Comparison of ENCODE assay signal across 13 mouse cellular contexts in genomic region chr9:50900026-50900920, GRCm38 (mm10). TPM values are rescaled to one million over a fixed set of nuclear protein-coding genes. Genes with fewer than 3 reads are reported as not detected.
DNase-seq lines count a peak whose midpoint lies in the region; ATAC-seq and TF ChIP-seq lines count a peak whose summit lies in the region.
"Had no signal": no experiment of that assay in that cellular context is flagged by ENCODE, and none has a peak within 500 bp of the region (broad histone marks: within the 10 kb centered on the region; RNA-seq: fewer than 3 reads in every experiment).

No protein-coding gene starts in this region.

- H3K27ac ChIP-seq in kidney, postnatal 0 days, result 0 out of 2 replicates have a peak overlapping the region, but pooled peaks have one; percentile 10
- peak overlapping the region; percentile 96 for H3K27ac ChIP-seq in embryonic fibroblast, embryonic 13.5 days (ENCODE audit: insufficient read depth, low read length)
- H3K27ac ChIP-seq in limb, embryonic 13.5 days, result peak overlapping the region; percentile 74
- H3K27ac ChIP-seq: liver, embryonic 15.5 days; midbrain, embryonic 13.5 days had no signal

- no peak for ATAC-seq in kidney, postnatal 0 days (replicated peaks; ENCODE audit: low FRiP score, low read depth)
- ATAC-seq in limb, embryonic 13.5 days (ENCODE audit: low FRiP score, low read depth), result peak; percentile 81
- ATAC-seq: midbrain, embryonic 13.5 days had no signal

- 0 out of 2 replicates have a peak, but pooled peaks cover 18% of the 10 kb centered on the region for H3K36me3 ChIP-seq in kidney, postnatal 0 days (ENCODE audit: insufficient read depth, low read length)
- H3K36me3 ChIP-seq in limb, embryonic 13.5 days, result peaks cover 39% of the 10 kb centered on the region

- DNase-seq in kidney, postnatal 0 days (ENCODE audit: low spot score), result peak; percentile 51
- DNase-seq in kidney, postnatal 10 days, result no peak
- peak; percentile 37 for DNase-seq in MN1 (ENCODE audit: low spot score)
- no peak for DNase-seq in urinary bladder, adult 18-20 months (ENCODE audit: low spot score in 2 of 2)
- DNase-seq in embryo, embryonic 10.5 days (ENCODE audit: low spot score), result no peak
- DNase-seq in gastrocnemius, postnatal 10 days, result no peak
- DNase-seq: adrenal gland, postnatal 36 days; cerebellum, postnatal 25 days; kidney, adult 8-10 months had no signal

- H3K9ac ChIP-seq in kidney, postnatal 0 days (ENCODE audit: low read depth, low read length), result no peak overlapping the region
- H3K9ac ChIP-seq in limb, embryonic 13.5 days, result no peak overlapping the region
- H3K9ac ChIP-seq: liver, embryonic 15.5 days; midbrain, embryonic 13.5 days had no signal

- H3K27me3 ChIP-seq in kidney, postnatal 0 days (ENCODE audit: insufficient read depth, low read length), result no peaks in the 10 kb centered on the region
- no peaks in the 10 kb centered on the region for H3K27me3 ChIP-seq in limb, embryonic 13.5 days
- H3K27me3 ChIP-seq: liver, embryonic 15.5 days; midbrain, embryonic 13.5 days had no signal

- no peaks in the 10 kb centered on the region for H3K9me3 ChIP-seq in kidney, postnatal 0 days (replicated peaks; ENCODE audit: low read length)
- no peaks in the 10 kb centered on the region for H3K9me3 ChIP-seq in limb, embryonic 13.5 days
- H3K9me3 ChIP-seq: liver, embryonic 15.5 days; midbrain, embryonic 13.5 days had no signal

- H3K4me2 ChIP-seq in kidney, postnatal 0 days (ENCODE audit: low read length), result no peak overlapping the region
- peak overlapping the region; percentile 5; the same call in 1 of the 2 replicates for H3K4me2 ChIP-seq in limb, embryonic 13.5 days (replicated peaks)
- H3K4me2 ChIP-seq: liver, embryonic 15.5 days; midbrain, embryonic 13.5 days had no signal

- H3K4me3 ChIP-seq in kidney, postnatal 0 days (replicated peaks; ENCODE audit: low read depth, low read length), result no peak overlapping the region
- no peak overlapping the region for H3K4me3 ChIP-seq in embryonic fibroblast, embryonic 13.5 days (ENCODE audit: insufficient read depth, low read length)
- no peak overlapping the region for H3K4me3 ChIP-seq in limb, embryonic 13.5 days
- H3K4me3 ChIP-seq: liver, embryonic 15.5 days; midbrain, embryonic 13.5 days had no signal

- WGBS in kidney, postnatal 0 days, result 61% methylated on average over 7 of the region's 7 CpGs
- 49% methylated on average over 7 of the region's 7 CpGs for WGBS in limb, embryonic 13.5 days

- 0 out of 2 replicates have a peak, but pooled peaks cover 6% of the 10 kb centered on the region for H3K4me1 ChIP-seq in kidney, postnatal 0 days (replicated peaks; ENCODE audit: insufficient read depth, low read length)
- H3K4me1 ChIP-seq in embryonic fibroblast, embryonic 13.5 days (ENCODE audit: control insufficient read depth, insufficient read depth, low read length), result peaks cover 14% of the 10 kb centered on the region
- H3K4me1 ChIP-seq in limb, embryonic 13.5 days, result peaks cover 23% of the 10 kb centered on the region
- H3K4me1 ChIP-seq: midbrain, embryonic 13.5 days had no signal

- TF ChIP-seq POLR2A in embryonic fibroblast, embryonic 13.5 days (IDR thresholded peaks at IDR 0.05; ENCODE audit: low read depth, low read length), result no peak

- no peak for TF ChIP-seq CTCF in kidney, postnatal 0 days (IDR thresholded peaks at IDR 0.05; ENCODE audit: low read depth)
- TF ChIP-seq CTCF in embryonic fibroblast, embryonic 13.5 days (IDR thresholded peaks at IDR 0.05; ENCODE audit: borderline replicate concordance, insufficient read depth, low read length), result no peak

RNA-seq across cellular contexts. Expression of gene Ppp2r1b, which starts 55.2 kb away (rescaled TPM):
- 36.6 and 43.6 TPM in 2 replicates for polyA plus RNA-seq in kidney, postnatal 0 days (2015; fragmentation: Nextera tagmentation; extraction: Ambion mirVana)
- polyA plus RNA-seq in embryonic fibroblast, embryonic 13.5 days (2011; ENCODE audit: insufficient read length, low read depth, missing spikeins), result 32.0 and 33.9 TPM in 2 replicates
- 74.3 and 77.3 TPM in 2 replicates for polyA plus RNA-seq in limb, embryonic 13.5 days (2015; fragmentation: Nextera tagmentation; extraction: Ambion mirVana)
- total RNA-seq in gastrocnemius, postnatal 10 days (2021), result 10 to 100 TPM in 1 of 2 experiments, 1 to 10 TPM in 1; 7.0 to 10.3 TPM

Comparison
In these comparisons a context has a peak if more than half of its experiments do, and no peak if none do; other contexts are left out.
1. DNase-seq: peak in kidney, postnatal 0 days (single experiment) and MN1 (single experiment); none in kidney, postnatal 10 days (single experiment), urinary bladder, adult 18-20 months (0 of 2), embryo, embryonic 10.5 days (single experiment) and gastrocnemius, postnatal 10 days (single experiment).
2. H3K27ac ChIP-seq: peak in every context shown above with its lines; median percentile 96 in embryonic fibroblast, embryonic 13.5 days; 74 in limb, embryonic 13.5 days; 10 in kidney, postnatal 0 days.